Mouse (Mus musculus): ENCODE measurements at regions not wholly inside any gene's neighbourhood (a gene's known extent, or its start where the extent isn't known, plus 50 kb on each side); places are given as distances from the start of the nearest gene placed in this dataset.

DNA sequence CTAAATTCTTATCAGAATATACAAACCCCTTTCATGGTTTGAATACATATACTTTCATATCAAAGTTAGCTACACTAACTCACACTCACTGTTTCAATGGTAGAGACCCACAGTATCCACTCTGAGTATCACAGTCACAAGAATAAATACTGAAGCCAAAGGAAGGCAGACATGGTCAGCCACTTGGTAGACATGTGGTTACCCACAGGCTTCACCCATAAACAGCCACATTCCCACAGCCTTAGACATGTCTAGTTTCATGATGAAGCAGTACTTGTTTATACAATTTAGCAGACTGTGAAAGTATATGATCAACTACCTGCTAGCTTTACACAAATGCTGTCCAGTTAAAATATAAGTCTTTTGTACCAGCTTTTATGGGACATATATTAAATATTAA lies 159.0 kb downstream of the Sucnr1 start:
- ATAC-seq (ENCODE audit: low FRiP score, low TSS enrichment), result no peak
- H3K9ac ChIP-seq (ENCODE audit: low read depth, low read length), result no peak overlapping the region
- H3K4me1 ChIP-seq (ENCODE audit: control insufficient read depth, insufficient read depth, low read length), result no peaks in the 10 kb centered on the region
- no peaks in the 10 kb centered on the region for H3K9me3 ChIP-seq (ENCODE audit: control insufficient read depth, low read length)
- H3K4me3 ChIP-seq (ENCODE audit: low read length), result no peak overlapping the region
- H3K27ac ChIP-seq (ENCODE audit: low read depth, low read length), result no peak overlapping the region
- no peak overlapping the region for H3K4me2 ChIP-seq (replicated peaks; ENCODE audit: low read depth, low read length)
- no peaks in the 10 kb centered on the region for H3K27me3 ChIP-seq (ENCODE audit: control insufficient read depth, insufficient read depth, low read length)
- no peaks in the 10 kb centered on the region for H3K36me3 ChIP-seq (ENCODE audit: control insufficient read depth, insufficient read depth, low read length)

DNA sequence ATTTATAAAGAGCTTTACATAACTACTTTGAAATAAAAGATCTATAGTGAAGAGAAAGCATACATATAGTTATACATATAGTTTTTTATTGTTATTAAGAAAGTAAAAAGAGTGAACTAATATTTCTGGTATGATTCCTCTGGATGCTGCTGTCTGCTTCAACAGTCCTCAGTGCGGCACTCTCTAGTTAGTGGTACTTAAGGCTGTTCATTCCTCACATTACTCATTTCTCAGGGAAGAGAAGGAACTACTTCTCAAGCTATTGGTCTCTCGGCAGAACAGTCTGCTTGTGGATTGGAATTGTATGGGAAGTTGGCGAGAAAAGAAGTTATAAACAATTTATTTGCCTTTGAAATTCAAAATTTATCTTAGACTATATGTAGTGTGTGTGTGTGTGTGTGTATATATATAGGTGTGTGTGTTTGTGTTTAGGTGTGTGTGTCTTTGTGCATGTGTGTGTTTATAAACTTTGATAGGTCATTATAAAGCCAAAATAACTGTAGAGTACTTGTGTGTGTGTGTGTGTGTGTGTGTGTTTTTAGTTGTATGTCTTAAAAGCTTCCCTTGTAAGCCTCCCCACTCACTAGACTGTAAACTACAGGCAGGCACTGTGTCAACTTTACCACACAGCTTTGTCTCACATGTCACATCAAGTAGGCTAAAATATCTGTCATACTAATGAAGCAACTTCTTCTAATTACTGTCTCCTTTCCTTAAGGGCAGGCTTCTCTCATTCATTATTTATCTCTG lies 185.2 kb downstream of the Sucnr1 start:
- no peak for ATAC-seq (ENCODE audit: low FRiP score, low TSS enrichment)
- no peak overlapping the region for H3K9ac ChIP-seq (ENCODE audit: low read depth, low read length)
- no peaks in the 10 kb centered on the region for H3K27me3 ChIP-seq (ENCODE audit: control insufficient read depth, insufficient read depth, low read length)
- no peaks in the 10 kb centered on the region for H3K36me3 ChIP-seq (ENCODE audit: control insufficient read depth, insufficient read depth, low read length)
- no peak overlapping the region for H3K4me2 ChIP-seq (replicated peaks; ENCODE audit: low read depth, low read length)
- H3K4me3 ChIP-seq (ENCODE audit: low read length), result no peak overlapping the region
- no peaks in the 10 kb centered on the region for H3K4me1 ChIP-seq (ENCODE audit: control insufficient read depth, insufficient read depth, low read length)
- 88% methylated on average over 3 of the region's 3 CpGs for WGBS
- H3K27ac ChIP-seq (ENCODE audit: low read depth, low read length), result no peak overlapping the region
- no peaks in the 10 kb centered on the region for H3K9me3 ChIP-seq (ENCODE audit: control insufficient read depth, low read length)

DNA sequence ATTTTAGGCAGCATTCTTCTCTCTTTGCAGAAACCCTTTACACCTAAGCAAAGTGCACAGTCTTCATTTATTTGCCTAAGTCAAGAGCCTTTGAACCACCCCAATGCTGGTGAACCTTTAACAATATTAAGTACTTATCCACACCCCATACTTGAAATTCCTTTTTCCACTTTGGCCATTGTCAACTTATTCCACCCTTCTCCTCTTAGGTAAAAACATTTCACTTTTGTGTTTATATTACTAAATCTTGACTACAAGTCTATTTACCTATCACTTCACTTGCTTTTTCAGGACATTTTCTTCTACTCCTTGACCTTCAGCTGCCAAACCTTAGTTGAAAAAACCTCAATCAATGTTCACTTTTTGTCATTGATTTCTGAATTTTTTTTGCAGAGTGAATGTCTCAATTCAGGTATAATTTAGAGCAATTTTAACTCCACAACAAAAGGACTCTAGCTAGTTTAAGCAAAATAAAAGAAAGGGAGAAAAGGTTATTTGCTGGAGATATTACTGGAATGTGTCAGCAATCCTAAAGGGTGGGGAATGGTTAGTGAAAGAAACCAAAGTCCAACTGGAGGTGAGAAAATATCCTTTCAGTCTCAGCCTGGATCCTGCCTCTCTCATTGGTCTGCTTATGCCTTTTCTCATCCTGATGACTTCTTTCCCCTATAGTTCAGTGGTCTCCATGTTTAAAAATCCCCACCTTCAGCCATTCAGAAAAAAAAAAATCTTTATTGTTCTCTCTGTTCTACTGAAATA lies 185.9 kb downstream of the Sucnr1 start:
- H3K4me2 ChIP-seq (replicated peaks; ENCODE audit: low read depth, low read length), result no peak overlapping the region
- no peak overlapping the region for H3K27ac ChIP-seq (ENCODE audit: low read depth, low read length)
- H3K36me3 ChIP-seq (ENCODE audit: control insufficient read depth, insufficient read depth, low read length), result no peaks in the 10 kb centered on the region
- H3K9ac ChIP-seq (ENCODE audit: low read depth, low read length), result no peak overlapping the region
- H3K4me1 ChIP-seq (ENCODE audit: control insufficient read depth, insufficient read depth, low read length), result no peaks in the 10 kb centered on the region
- no peak for ATAC-seq (ENCODE audit: low FRiP score, low TSS enrichment)
- H3K27me3 ChIP-seq (ENCODE audit: control insufficient read depth, insufficient read depth, low read length), result no peaks in the 10 kb centered on the region
- no peaks in the 10 kb centered on the region for H3K9me3 ChIP-seq (ENCODE audit: control insufficient read depth, low read length)
- H3K4me3 ChIP-seq (ENCODE audit: low read length), result no peak overlapping the region

DNA sequence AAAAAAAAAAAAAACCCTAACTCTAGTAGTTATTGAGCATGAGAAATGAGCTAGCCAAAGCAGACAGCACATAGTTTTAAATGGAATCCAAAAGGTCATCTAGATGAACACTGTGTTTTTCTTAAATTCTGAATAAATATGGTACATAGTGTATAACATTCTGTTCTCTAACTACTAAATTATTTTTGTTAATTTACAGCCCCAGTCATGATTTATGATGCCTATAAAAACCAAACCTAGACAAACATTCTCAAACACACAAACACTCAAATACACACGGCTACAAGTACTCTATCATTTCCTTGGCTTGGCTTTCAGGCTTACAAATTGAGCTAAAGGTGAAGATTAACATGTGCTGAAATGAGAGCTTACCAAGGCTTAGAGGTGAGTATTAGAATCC lies 188.8 kb downstream of the Sucnr1 start:
- H3K27me3 ChIP-seq (ENCODE audit: control insufficient read depth, insufficient read depth, low read length), result no peaks in the 10 kb centered on the region
- WGBS, result 16% methylated on average over 1 of the region's 1 CpGs
- H3K9ac ChIP-seq (ENCODE audit: low read depth, low read length), result no peak overlapping the region
- no peaks in the 10 kb centered on the region for H3K36me3 ChIP-seq (ENCODE audit: control insufficient read depth, insufficient read depth, low read length)
- no peak overlapping the region for H3K4me3 ChIP-seq (ENCODE audit: low read length)
- H3K9me3 ChIP-seq (ENCODE audit: control insufficient read depth, low read length), result no peaks in the 10 kb centered on the region
- H3K4me1 ChIP-seq (ENCODE audit: control insufficient read depth, insufficient read depth, low read length), result no peaks in the 10 kb centered on the region
- 0 out of 2 replicates have a peak, but pooled peaks have one; percentile 64 for ATAC-seq (ENCODE audit: low FRiP score, low TSS enrichment)
- H3K27ac ChIP-seq (ENCODE audit: low read depth, low read length), result no peak overlapping the region
- no peak overlapping the region for H3K4me2 ChIP-seq (replicated peaks; ENCODE audit: low read depth, low read length)

DNA sequence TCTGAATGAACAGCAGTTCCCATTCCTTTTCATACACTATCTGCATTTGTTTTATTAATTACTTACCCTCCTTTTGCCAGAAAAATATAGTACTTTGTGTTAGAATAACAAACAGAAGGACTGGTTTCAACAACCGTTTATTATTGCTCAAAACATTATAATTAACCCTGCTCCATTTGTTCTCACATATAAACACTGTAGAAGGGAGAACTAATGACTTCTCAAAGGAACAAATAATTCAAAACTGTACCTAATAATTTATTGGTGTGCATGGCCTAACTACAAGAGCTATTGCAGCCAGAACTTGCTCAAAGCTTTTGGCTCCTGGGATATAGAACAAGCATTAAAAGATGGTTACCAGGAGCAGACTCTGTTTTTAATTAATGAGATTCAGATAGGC lies 192.1 kb downstream of the Sucnr1 start:
- Histone ChIP-seq H3K4me2 (replicated peaks; ENCODE audit: low read depth, low read length) (no peak overlapping the region), H3K27me3 (ENCODE audit: control insufficient read depth, insufficient read depth, low read length) (no peaks in the 10 kb centered on the region), H3K36me3 (ENCODE audit: control insufficient read depth, insufficient read depth, low read length) (no peaks in the 10 kb centered on the region), H3K27ac (ENCODE audit: low read depth, low read length) (no peak overlapping the region), H3K4me3 (ENCODE audit: low read length) (no peak overlapping the region), H3K9ac (ENCODE audit: low read depth, low read length) (no peak overlapping the region), H3K9me3 (ENCODE audit: control insufficient read depth, low read length) (no peaks in the 10 kb centered on the region), H3K4me1 (ENCODE audit: control insufficient read depth, insufficient read depth, low read length) (no peaks in the 10 kb centered on the region)
- 49% methylated on average over 1 of the region's 1 CpGs for WGBS
- no peak; the same call in 1 of the 2 replicates for ATAC-seq (ENCODE audit: low FRiP score, low TSS enrichment)

DNA sequence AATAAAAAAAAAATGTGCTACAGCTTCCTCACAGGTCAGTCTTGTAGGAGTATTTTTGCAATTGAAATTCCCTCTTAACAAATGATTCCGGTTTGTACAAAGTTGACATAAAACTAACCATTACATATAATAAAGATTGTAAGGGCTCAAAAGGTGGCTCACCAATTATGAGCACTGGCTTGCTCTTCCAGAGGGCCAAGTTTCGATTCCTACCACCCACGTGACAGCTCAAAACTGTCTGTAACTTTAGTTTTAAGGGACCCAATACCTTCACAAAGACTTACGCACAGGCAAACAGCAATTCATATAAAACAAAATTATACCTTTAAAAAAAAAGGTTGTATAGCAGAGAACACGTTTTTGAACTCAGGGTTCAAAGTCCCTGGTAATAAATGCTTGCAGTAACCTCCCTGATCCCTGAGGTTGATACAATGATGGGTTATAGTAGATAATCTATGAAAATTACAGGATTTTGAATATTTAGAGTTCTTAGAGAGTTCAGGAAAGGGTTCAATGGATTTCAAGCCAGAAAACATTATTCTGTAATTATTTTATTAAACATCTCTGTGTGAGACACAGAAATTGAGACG lies 193.7 kb downstream of the Sucnr1 start:
- no peak overlapping the region for H3K4me3 ChIP-seq (ENCODE audit: low read length)
- H3K9me3 ChIP-seq (ENCODE audit: control insufficient read depth, low read length), result no peaks in the 10 kb centered on the region
- WGBS, result 83% methylated on average over 6 of the region's 6 CpGs
- no peaks in the 10 kb centered on the region for H3K36me3 ChIP-seq (ENCODE audit: control insufficient read depth, insufficient read depth, low read length)
- H3K4me2 ChIP-seq (replicated peaks; ENCODE audit: low read depth, low read length), result no peak overlapping the region
- H3K4me1 ChIP-seq (ENCODE audit: control insufficient read depth, insufficient read depth, low read length), result no peaks in the 10 kb centered on the region
- no peak overlapping the region for H3K27ac ChIP-seq (ENCODE audit: low read depth, low read length)
- no peaks in the 10 kb centered on the region for H3K27me3 ChIP-seq (ENCODE audit: control insufficient read depth, insufficient read depth, low read length)
- no peak for ATAC-seq (ENCODE audit: low FRiP score, low TSS enrichment)
- H3K9ac ChIP-seq (ENCODE audit: low read depth, low read length), result no peak overlapping the region

DNA sequence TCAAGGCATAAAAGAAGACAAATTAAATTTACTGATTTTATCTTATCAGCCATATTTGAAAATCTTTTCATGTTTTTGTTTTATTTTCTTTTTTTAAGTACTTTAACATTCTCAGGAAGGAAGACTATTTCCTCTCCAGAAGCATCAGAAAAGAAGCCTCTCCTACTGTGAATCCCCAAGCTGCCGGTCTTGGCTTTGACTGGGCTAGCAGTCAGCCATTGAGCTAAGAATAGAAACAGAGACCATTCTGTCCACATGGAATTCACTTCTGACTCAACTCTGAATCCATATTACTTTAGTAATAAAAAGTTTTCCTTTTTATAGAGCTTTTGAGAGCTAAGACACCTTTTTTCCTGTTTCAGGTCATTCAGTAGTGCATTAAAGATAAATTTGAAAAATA lies 194.8 kb upstream of the Mbnl1 start:
- WGBS, result 79% methylated on average over 1 of the region's 1 CpGs
- Histone ChIP-seq H3K4me2 (replicated peaks; ENCODE audit: low read depth, low read length) (no peak overlapping the region), H3K27ac (ENCODE audit: low read depth, low read length) (no peak overlapping the region), H3K36me3 (ENCODE audit: control insufficient read depth, insufficient read depth, low read length) (no peaks in the 10 kb centered on the region), H3K9me3 (ENCODE audit: control insufficient read depth, low read length) (no peaks in the 10 kb centered on the region), H3K27me3 (ENCODE audit: control insufficient read depth, insufficient read depth, low read length) (no peaks in the 10 kb centered on the region), H3K4me3 (ENCODE audit: low read length) (no peak overlapping the region), H3K4me1 (ENCODE audit: control insufficient read depth, insufficient read depth, low read length) (no peaks in the 10 kb centered on the region), H3K9ac (ENCODE audit: low read depth, low read length) (no peak overlapping the region)
- no peak for ATAC-seq (ENCODE audit: low FRiP score, low TSS enrichment)

DNA sequence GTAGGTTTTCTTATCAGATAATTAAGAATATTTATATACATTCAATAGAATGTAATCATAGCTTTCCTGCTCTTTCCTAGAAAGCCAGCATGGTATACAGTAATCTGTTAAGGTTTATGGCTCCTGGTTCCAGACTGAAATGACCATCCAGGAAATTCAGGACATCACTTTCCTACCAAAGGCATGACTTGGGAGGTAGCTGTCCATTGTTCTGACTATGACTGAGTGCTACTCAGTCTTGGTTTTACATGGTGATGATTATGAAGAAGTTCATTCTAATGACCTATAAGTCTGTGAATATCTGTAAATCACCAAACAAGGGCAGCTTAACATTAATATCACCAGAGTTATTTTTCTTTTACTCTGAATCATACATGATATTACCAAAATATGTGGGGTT lies 191.4 kb upstream of the Mbnl1 start:
- Histone ChIP-seq H3K27me3 (ENCODE audit: control insufficient read depth, insufficient read depth, low read length) (no peaks in the 10 kb centered on the region), H3K9ac (ENCODE audit: low read depth, low read length) (no peak overlapping the region), H3K27ac (ENCODE audit: low read depth, low read length) (no peak overlapping the region), H3K4me1 (ENCODE audit: control insufficient read depth, insufficient read depth, low read length) (no peaks in the 10 kb centered on the region), H3K4me3 (ENCODE audit: low read length) (no peak overlapping the region), H3K9me3 (ENCODE audit: control insufficient read depth, low read length) (no peaks in the 10 kb centered on the region), H3K36me3 (ENCODE audit: control insufficient read depth, insufficient read depth, low read length) (no peaks in the 10 kb centered on the region), H3K4me2 (replicated peaks; ENCODE audit: low read depth, low read length) (no peak overlapping the region)
- ATAC-seq (ENCODE audit: low FRiP score, low TSS enrichment), result no peak

DNA sequence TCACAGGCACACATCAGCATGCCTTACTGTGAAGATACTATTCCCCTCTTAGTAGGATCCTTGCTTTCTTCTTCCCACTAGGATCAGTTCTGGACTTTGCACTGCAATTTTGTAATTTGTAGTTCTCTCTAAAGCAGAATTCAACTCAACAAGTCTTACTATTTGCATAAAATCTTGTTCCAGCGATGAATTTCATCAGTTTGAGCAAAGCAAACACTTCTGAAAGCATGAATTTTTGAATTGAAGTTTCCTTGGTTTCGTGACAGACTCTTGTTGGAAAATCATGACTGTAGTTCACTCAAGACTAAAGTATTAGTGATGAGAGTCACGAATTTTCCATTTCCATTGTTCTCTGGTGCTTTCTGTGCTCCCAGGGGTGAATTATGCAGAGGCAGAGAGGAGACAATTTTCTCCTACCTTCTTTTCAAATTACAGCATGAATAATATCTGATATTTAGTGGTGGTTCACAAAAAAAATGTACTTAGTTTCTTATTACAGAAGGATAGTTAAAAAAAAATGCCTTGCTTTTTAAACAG lies 190.6 kb upstream of the Mbnl1 start:
- Histone ChIP-seq H3K9ac (ENCODE audit: low read depth, low read length) (no peak overlapping the region), H3K27me3 (ENCODE audit: control insufficient read depth, insufficient read depth, low read length) (no peaks in the 10 kb centered on the region), H3K27ac (ENCODE audit: low read depth, low read length) (no peak overlapping the region), H3K4me2 (replicated peaks; ENCODE audit: low read depth, low read length) (no peak overlapping the region), H3K4me1 (ENCODE audit: control insufficient read depth, insufficient read depth, low read length) (no peaks in the 10 kb centered on the region), H3K9me3 (ENCODE audit: control insufficient read depth, low read length) (no peaks in the 10 kb centered on the region), H3K4me3 (ENCODE audit: low read length) (no peak overlapping the region), H3K36me3 (ENCODE audit: control insufficient read depth, insufficient read depth, low read length) (no peaks in the 10 kb centered on the region)
- 75% methylated on average over 3 of the region's 3 CpGs for WGBS
- ATAC-seq (ENCODE audit: low FRiP score, low TSS enrichment), result no peak

Data from kidney, embryonic 14.5 days (tissue).